Mouse (Mus musculus): Measurements from ENCODE around the gene Dlgap3.

DNA sequence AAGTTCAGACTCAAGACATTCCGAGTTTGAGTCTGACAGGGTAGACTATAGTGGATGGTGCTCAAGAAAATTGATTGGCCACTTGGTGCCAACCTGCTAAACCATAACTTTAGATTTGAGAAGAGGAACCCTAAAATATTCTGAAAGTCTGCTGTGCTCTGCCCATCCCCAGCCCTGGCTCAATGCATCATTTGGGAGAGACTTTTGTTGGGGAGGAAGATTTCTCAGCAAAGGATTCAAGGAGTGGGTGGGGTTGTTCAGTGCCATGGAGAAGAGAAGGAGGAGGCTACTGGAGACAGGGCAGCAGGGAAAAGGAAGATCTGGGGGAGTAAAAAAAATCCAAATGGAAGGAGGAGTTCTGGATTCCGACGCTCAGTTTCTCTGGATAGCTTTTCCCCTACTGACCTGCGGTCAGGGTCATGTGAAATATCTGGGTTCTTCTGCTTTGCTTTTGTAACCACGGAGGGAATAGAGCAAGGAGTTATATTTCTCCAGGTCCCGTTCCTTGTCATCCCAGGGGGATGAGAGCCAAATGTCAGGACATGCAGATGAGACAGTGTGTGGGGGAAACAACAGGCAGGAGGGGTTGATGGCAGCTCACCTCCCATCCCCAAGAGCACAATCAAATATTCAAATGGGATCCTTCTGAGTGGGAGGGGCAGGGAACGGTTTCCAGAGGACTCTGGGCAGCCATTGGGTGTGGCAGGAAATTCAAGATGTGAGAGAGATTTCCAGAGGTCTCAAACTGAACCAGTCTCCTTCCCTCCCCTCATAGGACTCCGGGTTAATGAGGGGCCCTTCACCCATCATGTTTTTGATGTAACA lies 5.3 kb downstream of the Dlgap3 start:
- TF ChIP-seq POLR2A (IDR thresholded peaks at IDR 0.05; ENCODE audit: extremely low read depth, insufficient read depth, low read length), result no peak
- no peak for TF ChIP-seq CTCF (IDR thresholded peaks at IDR 0.05; ENCODE audit: low read depth, low read length)
